Mouse (Mus musculus) embryonic facial prominence, embryonic 14.5 days (tissue): ENCODE measurements around the gene Ppp2r1b. TPM values are rescaled to one million over a fixed set of nuclear protein-coding genes. Genes with fewer than 3 reads are reported as not detected.

Experiments
- ATAC-seq: fragments of 200-750 bp; cut with Nextera tagmentation; 2 replicates; pipeline ENCODE4 v1.8.0; 2017; ENCODE audit warnings: low read depth, moderate number of reproducible peaks, moderate TSS enrichment
- DNase-seq: peaks from one replicate; pipeline ENCODE4 v3.0.0-alpha.2; 2015; ENCODE audit warnings: low spot score
- H3K27ac ChIP-seq: fragments of 300-500 bp; sonication (generic); replicated peaks from 2 replicates; pipeline ENCODE4 v1.5.1; 2014; ENCODE audit warnings: low read depth, mild to moderate bottlenecking, low read length, moderate library complexity
- H3K27me3 ChIP-seq: fragments of 300-500 bp; sonication (generic); replicated peaks from 2 replicates; pipeline ENCODE4 v1.6.1; 2014; ENCODE audit warnings: low read length; ENCODE audit not compliant: control insufficient read depth, insufficient read depth
- H3K36me3 ChIP-seq: fragments of 300-500 bp; sonication (generic); 2 replicates; pipeline ENCODE4 v1.6.1; 2014; ENCODE audit warnings: low read length, mixed read lengths; ENCODE audit not compliant: control insufficient read depth, insufficient read depth
- H3K4me1 ChIP-seq: fragments of 300-500 bp; sonication (generic); 2 replicates; pipeline ENCODE4 v1.6.1; 2014; ENCODE audit warnings: antibody characterized with exemption, low read length; ENCODE audit not compliant: control insufficient read depth, insufficient read depth
- H3K4me2 ChIP-seq: fragments of 300-500 bp; sonication (generic); 2 replicates; pipeline ENCODE4 v1.6.1; 2014; ENCODE audit warnings: low read depth, mild to moderate bottlenecking, low read length, moderate library complexity, mixed read lengths
- H3K4me3 ChIP-seq: fragments of 300-500 bp; sonication (generic); 2 replicates; pipeline ENCODE4 v1.5.1; 2014; ENCODE audit warnings: low read depth, mild to moderate bottlenecking, low read length
- H3K9ac ChIP-seq: fragments of 300-500 bp; sonication (generic); 2 replicates; pipeline ENCODE4 v1.6.1; 2014; ENCODE audit warnings: low read depth, mild to moderate bottlenecking, low read length, moderate library complexity, mixed read lengths
- H3K9me3 ChIP-seq: fragments of 300-500 bp; sonication (generic); 2 replicates; pipeline ENCODE4 v1.6.1; 2016; ENCODE audit warnings: low read length; ENCODE audit not compliant: control insufficient read depth
- WGBS: fragments of 180-500 bp; shearing (Covaris S2); extraction: QIAGEN DNeasy Blood & Tissue Kit; methylation state at CpG from one replicate; pipeline ENCODE4 v1.1.7; 2014; 5-methylcytosine and 5-hydroxymethylcytosine counted together
- polyA plus RNA-seq: library from polyadenylated mRNA; unstranded; fragments of >200 nt; fragmentation: Nextera tagmentation; extraction: Ambion mirVana; gene quantifications from 2 replicates; pipeline ENCODE4 v1.2.1, GENCODE M21; 2014

Gene Ppp2r1b
- polyA plus RNA-seq, 1 experiment from 2014 or later: 55.7 TPM

DNA sequence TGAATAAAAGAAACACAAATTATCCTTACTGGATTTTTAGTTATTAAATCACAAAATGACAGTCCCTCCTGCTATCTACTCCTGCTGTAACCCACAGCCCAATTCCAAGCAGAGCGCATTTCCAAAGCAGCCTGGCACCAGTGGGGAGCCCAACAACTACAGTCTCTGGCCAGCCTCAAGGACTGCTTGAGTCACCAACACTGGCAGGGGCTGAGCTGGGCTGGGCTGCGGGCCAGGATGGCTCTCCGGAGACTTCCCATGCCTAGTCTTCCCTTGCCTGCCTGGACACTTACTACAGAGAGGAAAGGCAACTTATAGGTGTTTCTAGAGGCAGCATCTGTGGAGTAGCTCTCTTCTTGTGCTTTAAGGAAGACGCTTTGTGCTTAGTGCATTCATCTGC is 48.6 kb downstream of the Ppp2r1b start:
- H3K4me3 ChIP-seq: no peak overlapping the region
- no peaks in the 10 kb centered on the region; the same call in 1 of the 2 replicates for H3K4me1 ChIP-seq
- H3K27ac ChIP-seq: no peak overlapping the region
- ATAC-seq (no peak), DNase-seq (no peak)
- no peak overlapping the region for H3K4me2 ChIP-seq
- H3K9me3 ChIP-seq: no peaks in the 10 kb centered on the region
- peaks cover 63% of the 10 kb centered on the region for H3K36me3 ChIP-seq
- H3K9ac ChIP-seq: no peak overlapping the region
- 83% methylated on average over 4 of the region's 4 CpGs for WGBS
- no peaks in the 10 kb centered on the region for H3K27me3 ChIP-seq

DNA sequence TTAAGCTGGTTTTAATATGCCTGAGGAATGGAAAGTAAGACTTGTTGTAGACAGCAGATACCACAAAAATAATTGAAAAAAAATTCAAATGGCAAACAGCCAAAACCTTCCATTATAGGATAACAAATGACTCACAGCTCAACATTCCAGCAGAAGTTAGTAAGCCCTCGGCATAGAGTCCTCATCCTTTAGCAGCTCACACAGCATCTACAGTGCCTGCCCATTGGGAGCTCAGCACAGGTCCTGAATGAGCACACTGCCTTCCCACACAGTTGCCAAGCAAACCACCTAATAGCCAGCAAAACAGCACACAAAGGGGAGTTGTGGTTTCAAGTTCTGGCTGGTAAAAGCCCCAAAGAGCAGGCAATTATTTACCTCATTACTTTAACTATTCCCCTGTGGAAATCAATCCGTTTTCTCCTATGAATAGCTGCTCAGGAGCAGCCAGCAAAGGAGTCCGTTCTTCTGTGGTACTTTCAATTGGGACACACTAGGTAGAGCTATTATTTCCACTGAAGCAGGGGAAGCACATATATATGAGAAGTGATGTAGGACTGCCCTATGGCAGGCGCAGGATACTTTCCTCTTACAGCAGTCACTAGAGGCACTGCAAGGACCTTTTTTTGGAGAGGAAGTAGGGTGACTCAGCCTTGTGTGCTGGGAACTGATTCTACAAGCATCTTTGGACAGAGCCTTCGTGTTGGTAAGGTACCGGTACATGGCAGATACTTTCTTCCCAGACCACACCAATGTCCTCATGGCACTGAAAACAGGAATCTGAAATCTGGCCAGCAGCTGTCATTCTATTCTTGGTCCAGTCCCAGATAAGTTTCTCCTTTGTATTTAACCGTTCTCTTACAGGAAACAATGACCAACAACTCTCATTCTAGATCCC is 55.2 kb downstream of the Ppp2r1b start:
- H3K9ac ChIP-seq: no peak overlapping the region; the same call in 1 of the 2 replicates
- peak; percentile 88 for ATAC-seq
- H3K4me2 ChIP-seq: no peak overlapping the region
- peak; percentile 87 for DNase-seq
- H3K27me3 ChIP-seq: no peaks in the 10 kb centered on the region
- H3K4me3 ChIP-seq: no peak overlapping the region
- no peaks in the 10 kb centered on the region for H3K9me3 ChIP-seq
- H3K27ac ChIP-seq: peak overlapping the region; percentile 63; the same call in 1 of the 2 replicates
- H3K36me3 ChIP-seq: peaks cover 36% of the 10 kb centered on the region
- peaks cover 9% of the 10 kb centered on the region for H3K4me1 ChIP-seq
- WGBS: 45% methylated on average over 7 of the region's 7 CpGs

DNA sequence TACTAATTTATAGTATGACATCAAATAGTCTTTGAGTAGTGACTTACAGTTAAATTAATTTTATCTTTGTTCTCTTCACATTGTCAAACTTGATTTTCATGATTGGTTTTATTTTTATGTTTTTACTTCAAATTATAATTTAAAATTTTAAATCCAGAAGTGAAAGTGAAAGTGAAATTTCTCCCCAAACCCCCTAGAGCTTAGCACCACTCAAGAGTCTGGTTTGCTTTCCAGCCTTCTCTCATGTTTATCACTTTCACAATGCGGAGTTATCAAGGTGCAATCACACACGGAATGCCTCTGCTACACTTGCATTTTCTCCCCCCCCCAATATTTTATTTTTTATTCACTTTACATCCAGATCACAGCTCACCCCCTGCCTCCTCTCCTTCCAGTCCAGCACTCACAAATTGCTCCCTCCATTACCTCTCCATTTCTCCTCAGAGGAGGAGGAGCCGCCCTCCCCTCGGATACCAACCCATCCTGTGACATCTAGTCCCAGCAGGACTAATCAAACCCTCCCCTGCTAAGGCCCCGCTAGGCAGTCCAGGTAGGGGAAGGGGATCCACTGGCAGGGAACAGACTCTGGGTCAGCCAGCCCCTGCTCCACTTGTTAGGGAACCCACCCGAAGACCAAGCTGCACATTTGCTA is 59.2 kb downstream of the Ppp2r1b start:
- H3K9ac ChIP-seq: no peak overlapping the region
- no peak overlapping the region for H3K4me2 ChIP-seq
- H3K36me3 ChIP-seq: 0 out of 2 replicates have a peak, but pooled peaks cover 9% of the 10 kb centered on the region
- H3K9me3 ChIP-seq: no peaks in the 10 kb centered on the region
- no peak for DNase-seq
- peaks cover 9% of the 10 kb centered on the region for H3K4me1 ChIP-seq
- no peaks in the 10 kb centered on the region for H3K27me3 ChIP-seq
- 84% methylated on average over 6 of the region's 6 CpGs for WGBS
- H3K27ac ChIP-seq: no peak overlapping the region
- no peak for ATAC-seq
- H3K4me3 ChIP-seq: no peak overlapping the region

DNA sequence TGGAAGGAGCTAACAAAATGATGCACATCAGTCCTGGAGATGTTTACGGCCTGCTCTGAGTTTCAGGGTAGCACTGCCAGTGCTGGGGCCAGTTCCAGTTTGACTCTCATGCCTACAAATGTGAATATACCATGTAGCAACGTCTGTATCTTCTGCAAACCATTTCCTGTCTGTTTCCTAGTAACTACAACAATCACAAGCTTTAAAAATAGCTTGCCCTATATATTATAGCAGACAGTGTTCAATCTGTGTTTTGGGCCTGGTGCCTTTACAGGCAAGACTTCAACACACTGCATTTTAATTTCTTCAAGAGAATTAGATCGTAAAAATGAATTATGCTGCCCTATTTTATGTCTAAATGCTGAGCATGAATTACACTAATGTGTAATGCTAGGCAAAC is 60.2 kb downstream of the Ppp2r1b start:
- H3K27ac ChIP-seq: no peak overlapping the region

DNA sequence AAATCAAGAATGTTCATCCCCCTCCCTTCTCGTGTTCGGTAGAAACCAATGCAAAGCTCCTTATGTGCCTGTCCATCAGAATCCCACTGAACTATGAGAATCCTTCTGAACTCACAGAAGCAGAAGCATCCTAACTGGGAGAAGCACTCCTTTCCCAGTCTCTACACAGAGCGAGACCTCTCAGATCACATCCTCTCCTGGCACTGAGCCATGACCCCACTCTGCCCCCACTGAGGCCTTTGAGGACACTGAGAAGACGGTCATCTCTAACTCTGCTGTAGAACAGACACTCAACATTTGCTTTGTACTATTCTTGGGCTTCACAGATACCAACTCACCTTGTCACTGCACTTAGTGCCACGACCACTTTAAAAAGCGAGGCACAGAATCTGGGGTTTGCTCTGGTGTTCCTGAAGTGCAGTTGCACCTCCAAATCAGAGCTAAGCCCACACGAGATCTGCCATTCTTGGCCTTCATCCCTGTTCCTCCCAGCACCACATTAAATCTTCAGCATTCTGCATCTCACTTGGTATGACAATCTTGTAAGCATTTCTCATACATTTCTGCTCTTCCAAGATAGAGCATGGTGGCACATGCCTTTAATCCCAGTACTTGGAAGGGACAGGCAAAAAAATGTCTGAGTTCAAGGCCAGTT is 66.9 kb downstream of the Ppp2r1b start:
- no peak overlapping the region for H3K4me2 ChIP-seq
- DNase-seq (no peak), ATAC-seq (no peak)
- no peaks in the 10 kb centered on the region for H3K9me3 ChIP-seq
- H3K4me1 ChIP-seq: no peaks in the 10 kb centered on the region
- no peak overlapping the region for H3K4me3 ChIP-seq
- H3K9ac ChIP-seq: no peak overlapping the region
- H3K36me3 ChIP-seq: peaks cover 12% of the 10 kb centered on the region; the same call in 1 of the 2 replicates
- H3K27ac ChIP-seq: no peak overlapping the region
- no peaks in the 10 kb centered on the region for H3K27me3 ChIP-seq
- WGBS: 86% methylated on average over 7 of the region's 7 CpGs

More for the DNA sequence above, 60.2 kb downstream of the Ppp2r1b start:
- Histone ChIP-seq H3K36me3 (0 out of 2 replicates have a peak, but pooled peaks cover 9% of the 10 kb centered on the region), H3K27me3 (no peaks in the 10 kb centered on the region), H3K4me1 (peaks cover 5% of the 10 kb centered on the region), H3K4me2 (no peak overlapping the region), H3K9me3 (no peaks in the 10 kb centered on the region), H3K9ac (no peak overlapping the region), H3K4me3 (no peak overlapping the region)
- ATAC-seq (no peak), DNase-seq (no peak)
- WGBS: 71% methylated on average over 3 of the region's 3 CpGs

DNA sequence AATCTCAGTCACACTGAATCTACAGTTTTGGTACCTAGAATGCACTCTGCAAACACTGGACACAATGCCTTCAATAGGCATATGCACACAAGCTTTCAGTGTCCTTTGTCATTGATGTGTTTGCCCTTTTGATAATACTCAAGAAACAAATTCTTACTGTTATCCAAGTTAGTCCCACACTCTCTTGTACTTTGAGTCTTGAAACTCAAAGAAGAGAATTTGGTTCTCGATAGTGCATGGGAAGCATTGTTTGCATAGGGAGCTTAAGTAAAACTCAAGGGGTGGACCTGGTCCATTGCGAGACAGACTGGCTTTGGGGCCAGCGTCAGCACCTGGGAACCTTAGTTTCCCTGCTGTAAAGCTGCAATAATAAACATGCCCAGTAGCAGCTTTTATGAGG is 73.0 kb downstream of the Ppp2r1b start:
- H3K36me3 ChIP-seq: no peaks in the 10 kb centered on the region; the same call in 1 of the 2 replicates
- DNase-seq: no peak
- no peaks in the 10 kb centered on the region for H3K9me3 ChIP-seq
- no peak overlapping the region for H3K9ac ChIP-seq
- no peak overlapping the region for H3K27ac ChIP-seq
- no peak overlapping the region for H3K4me3 ChIP-seq
- H3K4me2 ChIP-seq: no peak overlapping the region
- no peaks in the 10 kb centered on the region for H3K4me1 ChIP-seq
- ATAC-seq: no peak
- 81% methylated on average over 3 of the region's 3 CpGs for WGBS
- H3K27me3 ChIP-seq: no peaks in the 10 kb centered on the region

DNA sequence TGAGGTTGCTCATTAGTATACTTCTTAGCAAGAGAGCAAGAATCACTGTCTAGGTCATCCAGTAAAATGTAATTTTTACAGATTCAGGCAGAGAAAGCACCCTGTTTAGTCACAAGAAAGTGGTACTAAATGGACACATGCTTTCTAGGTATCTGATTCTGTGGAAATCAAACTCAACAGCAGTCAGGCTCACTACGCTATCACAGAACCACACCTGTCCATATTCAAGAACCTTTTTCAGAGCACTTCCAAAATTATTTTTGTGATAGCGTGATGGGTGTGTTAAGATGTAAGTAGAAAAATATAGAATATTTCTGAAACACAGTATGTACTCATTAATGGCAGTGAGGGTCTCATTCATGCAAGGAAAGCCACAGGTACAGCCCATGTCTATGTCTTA is 74.5 kb downstream of the Ppp2r1b start:
- Histone ChIP-seq H3K36me3 (no peaks in the 10 kb centered on the region), H3K4me2 (no peak overlapping the region), H3K27ac (no peak overlapping the region), H3K9ac (no peak overlapping the region), H3K27me3 (no peaks in the 10 kb centered on the region), H3K9me3 (no peaks in the 10 kb centered on the region), H3K4me3 (no peak overlapping the region), H3K4me1 (no peaks in the 10 kb centered on the region)
- no peak for ATAC-seq
- no peak for DNase-seq
- 96% methylated on average over 2 of the region's 2 CpGs for WGBS

DNA sequence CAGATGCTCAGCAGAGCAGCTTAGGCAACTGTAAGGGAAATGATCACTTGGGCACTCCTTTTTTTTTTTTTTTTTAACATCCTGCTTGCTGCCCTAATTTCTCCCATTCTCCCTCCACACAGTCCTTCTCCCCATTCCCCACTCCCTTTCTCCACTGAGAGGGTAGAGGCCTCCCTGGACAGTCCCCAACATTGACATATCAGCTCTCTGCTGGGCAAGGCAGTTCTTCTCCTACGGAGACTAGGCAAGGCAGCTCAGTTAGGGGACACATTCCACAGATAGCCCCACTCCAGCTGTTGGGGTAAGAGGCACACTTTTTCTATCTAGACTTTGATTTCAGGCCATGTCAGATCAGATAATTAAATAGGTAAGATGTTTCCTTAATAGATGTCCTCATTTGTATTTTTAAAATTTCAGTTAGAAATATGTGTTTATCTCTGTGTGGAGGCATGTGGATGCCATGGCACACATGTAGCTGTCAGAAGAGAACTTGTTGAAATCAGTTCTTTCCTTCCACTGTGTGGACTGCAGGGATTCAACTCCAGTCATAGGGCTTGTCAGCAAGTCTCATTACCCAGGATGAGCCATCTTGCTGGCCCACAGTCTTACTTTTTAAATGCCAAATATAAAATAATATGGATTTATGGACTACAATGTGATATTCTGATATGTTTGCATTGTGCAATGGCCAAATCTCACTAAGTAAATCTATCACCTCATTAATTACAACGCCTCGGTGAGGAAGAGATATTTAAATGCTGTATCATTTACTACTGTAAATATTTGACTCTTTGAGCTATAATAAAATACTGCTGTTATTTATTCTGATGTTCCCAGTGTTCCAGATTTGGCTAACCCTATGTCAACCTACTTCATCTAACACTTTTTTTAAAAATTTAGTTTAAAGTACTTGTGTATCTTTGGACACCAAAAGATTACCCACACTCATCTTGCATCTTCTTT is 76.1 kb downstream of the Ppp2r1b start:
- Histone ChIP-seq H3K4me2 (no peak overlapping the region), H3K9ac (no peak overlapping the region), H3K27me3 (no peaks in the 10 kb centered on the region), H3K4me3 (no peak overlapping the region), H3K9me3 (no peaks in the 10 kb centered on the region), H3K4me1 (no peaks in the 10 kb centered on the region), H3K27ac (no peak overlapping the region; the same call in 1 of the 2 replicates), H3K36me3 (no peaks in the 10 kb centered on the region)
- 82% methylated on average over 3 of the region's 3 CpGs for WGBS
- ATAC-seq (no peak), DNase-seq (no peak)
